Comparison of ENCODE assay signal across 14 mouse cellular contexts in genomic region chr14:61160920-61161319, GRCm38 (mm10). TPM values are rescaled to one million over a fixed set of nuclear protein-coding genes. Genes with fewer than 3 reads are reported as not detected.
DNase-seq lines count a peak whose midpoint lies in the region; ATAC-seq and TF ChIP-seq lines count a peak whose summit lies in the region.
"Had no signal": no experiment of that assay in that cellular context is flagged by ENCODE, and none has a peak within 500 bp of the region (broad histone marks: within the 10 kb centered on the region; RNA-seq: fewer than 3 reads in every experiment).

No protein-coding gene starts in this region.

- no peaks in the 10 kb centered on the region for H3K79me2 ChIP-seq in heart, adult 2 months (replicated peaks; ENCODE audit: control insufficient read depth, insufficient read depth, low read length)
- no peaks in the 10 kb centered on the region for H3K79me2 ChIP-seq in C2C12 (ENCODE audit: control insufficient read depth, insufficient read depth)

- DNase-seq in heart, adult 2 months = no peak
- no peak for DNase-seq in heart, adult 8-10 months (ENCODE audit: low spot score)
- no peak for DNase-seq in kidney, adult 2 months
- DNase-seq: cerebellum, adult 9-11 months; kidney, postnatal 10 days; layer of hippocampus, postnatal 36 days; lung, adult 18-20 months; spleen, adult 18-20 months had no signal

- H3K9me3 ChIP-seq in kidney, embryonic 16.5 days (ENCODE audit: low read length) = no peaks in the 10 kb centered on the region
- H3K9me3 ChIP-seq: hindbrain, embryonic 13.5 days; limb, embryonic 13.5 days had no signal

- no peak for TF ChIP-seq POLR2A in heart, adult 2 months (IDR thresholded peaks at IDR 0.05; ENCODE audit: insufficient read depth, low read depth, low read length)
- TF ChIP-seq POLR2A in kidney, adult 2 months (IDR thresholded peaks at IDR 0.05; ENCODE audit: low read depth, low read length) = no peak
- no peak for TF ChIP-seq POLR2A in embryonic fibroblast, embryonic 13.5 days (IDR thresholded peaks at IDR 0.05; ENCODE audit: low read depth, low read length)

- H3K27me3 ChIP-seq in heart, adult 2 months (ENCODE audit: control insufficient read depth, insufficient read depth, low read length) = no peaks in the 10 kb centered on the region
- no peaks in the 10 kb centered on the region for H3K27me3 ChIP-seq in kidney, embryonic 16.5 days (ENCODE audit: insufficient read depth, low read length)
- H3K27me3 ChIP-seq in kidney, adult 2 months (replicated peaks; ENCODE audit: control insufficient read depth, insufficient read depth, low read length) = no peaks in the 10 kb centered on the region
- H3K27me3 ChIP-seq in C2C12 (ENCODE audit: control insufficient read depth, insufficient read depth, insufficient read length) = no peaks in the 10 kb centered on the region
- H3K27me3 ChIP-seq: hindbrain, embryonic 13.5 days; limb, embryonic 13.5 days had no signal

- H3K36me3 ChIP-seq in heart, adult 2 months (ENCODE audit: control insufficient read depth, insufficient read depth, low read length) = peaks cover 11% of the 10 kb centered on the region
- no peaks in the 10 kb centered on the region for H3K36me3 ChIP-seq in kidney, embryonic 16.5 days (ENCODE audit: insufficient read depth, low read length)
- H3K36me3 ChIP-seq in kidney, adult 2 months (ENCODE audit: control insufficient read depth, insufficient read depth, low read length) = no peaks in the 10 kb centered on the region
- H3K36me3 ChIP-seq in C2C12 (ENCODE audit: control insufficient read depth, insufficient read depth) = no peaks in the 10 kb centered on the region
- H3K36me3 ChIP-seq: hindbrain, embryonic 13.5 days; limb, embryonic 13.5 days had no signal

- H3K4me3 ChIP-seq in heart, adult 2 months = no peak overlapping the region
- no peak overlapping the region for H3K4me3 ChIP-seq in kidney, embryonic 16.5 days (ENCODE audit: low read length)
- H3K4me3 ChIP-seq in kidney, adult 2 months (ENCODE audit: insufficient read depth, low read depth, low read length) = no peak overlapping the region
- H3K4me3 ChIP-seq in C2C12 (ENCODE audit: insufficient read depth, poor library complexity, severe bottlenecking) = no peak overlapping the region
- no peak overlapping the region for H3K4me3 ChIP-seq in embryonic fibroblast, embryonic 13.5 days (ENCODE audit: insufficient read depth, low read length)
- H3K4me3 ChIP-seq: hindbrain, embryonic 13.5 days; limb, embryonic 13.5 days had no signal

- WGBS in heart, adult 2 months = 88% methylated on average over 1 of the region's 1 CpGs
- WGBS in kidney, embryonic 16.5 days = 85% methylated on average over 1 of the region's 1 CpGs
- WGBS in kidney, adult 2 months = 85% methylated on average over 1 of the region's 1 CpGs

- peak overlapping the region; percentile 85 for H3K27ac ChIP-seq in heart, adult 2 months
- H3K27ac ChIP-seq in kidney, embryonic 16.5 days (ENCODE audit: low read length) = peak overlapping the region; percentile 30; the same call in 1 of the 2 replicates
- H3K27ac ChIP-seq in kidney, adult 2 months (ENCODE audit: insufficient read depth, low read depth, low read length) = no peak overlapping the region
- peak overlapping the region; percentile 84 for H3K27ac ChIP-seq in embryonic fibroblast, embryonic 13.5 days (ENCODE audit: insufficient read depth, low read length)
- H3K27ac ChIP-seq: hindbrain, embryonic 13.5 days; limb, embryonic 13.5 days had no signal

- intact Hi-C loops in heart, adult 2 months (cut with DNase I) = no loop called here

- no peak overlapping the region for H3K9ac ChIP-seq in heart, adult 2 months (ENCODE audit: low read depth, low read length)
- H3K9ac ChIP-seq in kidney, embryonic 16.5 days (replicated peaks; ENCODE audit: low read length) = no peak overlapping the region
- H3K9ac ChIP-seq: hindbrain, embryonic 13.5 days; limb, embryonic 13.5 days had no signal

- no peaks in the 10 kb centered on the region for H3K79me3 ChIP-seq in C2C12 (ENCODE audit: low read depth)

- H3ac ChIP-seq in C2C12 (ENCODE audit: control insufficient read depth, insufficient read length, low read depth) = no peak overlapping the region

- ATAC-seq in kidney, embryonic 16.5 days (ENCODE audit: low FRiP score, low TSS enrichment) = no peak
- ATAC-seq in megakaryocyte, adult 5-6 weeks (ENCODE audit: poor library complexity, severe bottlenecking) = no peak

- no peak overlapping the region for H3K4me2 ChIP-seq in kidney, embryonic 16.5 days (replicated peaks; ENCODE audit: low read depth, low read length)
- H3K4me2 ChIP-seq: hindbrain, embryonic 13.5 days; limb, embryonic 13.5 days had no signal

- no peak for TF ChIP-seq EP300 in heart, adult 2 months (IDR thresholded peaks at IDR 0.05; ENCODE audit: insufficient read depth, low read depth, low read length)

- peaks cover 17% of the 10 kb centered on the region for H3K4me1 ChIP-seq in heart, adult 2 months (ENCODE audit: control insufficient read depth, insufficient read depth, low read length)
- H3K4me1 ChIP-seq in kidney, embryonic 16.5 days (ENCODE audit: insufficient read depth, low read length) = no peaks in the 10 kb centered on the region
- no peaks in the 10 kb centered on the region for H3K4me1 ChIP-seq in kidney, adult 2 months (ENCODE audit: control insufficient read depth, insufficient read depth, low read length)
- peaks cover 18% of the 10 kb centered on the region for H3K4me1 ChIP-seq in embryonic fibroblast, embryonic 13.5 days (ENCODE audit: control insufficient read depth, insufficient read depth, low read length)

- TF ChIP-seq CTCF in heart, adult 2 months (IDR thresholded peaks at IDR 0.05) = no peak; the same call in 1 of the 2 replicates
- TF ChIP-seq CTCF in kidney, adult 2 months (conservative IDR thresholded peaks at IDR 0.05; ENCODE audit: insufficient read depth, insufficient read length, low read depth, low read length) = no peak
- no peak for TF ChIP-seq CTCF in C2C12 (IDR thresholded peaks at IDR 0.05; ENCODE audit: control insufficient read depth, insufficient read depth, insufficient read length)
- no peak for TF ChIP-seq CTCF in embryonic fibroblast, embryonic 13.5 days (IDR thresholded peaks at IDR 0.05; ENCODE audit: borderline replicate concordance, insufficient read depth, low read length)

TF ChIP-seq in C2C12, 6 proteins besides CTCF, POLR2A, EP300 and RAD21:
- no peak for TF ChIP-seq FOSL1 (IDR thresholded peaks at IDR 0.05; ENCODE audit: insufficient read depth, low read length, poor library complexity, severe bottlenecking)
- no peak for TF ChIP-seq CEBPB (IDR thresholded peaks at IDR 0.05; ENCODE audit: low read depth)
- peak; percentile 65 for TF ChIP-seq MYOD1 (IDR thresholded peaks at IDR 0.05; ENCODE audit: control insufficient read depth, insufficient read length, low read depth)
- TF ChIP-seq MYOG (IDR thresholded peaks at IDR 0.05; ENCODE audit: control insufficient read depth, extremely low read depth, insufficient read length) = no peak
TF ChIP-seq in C2C12: peak in this region for 1.

RNA-seq across cellular contexts. Expression of gene Sacs, which starts 22.7 kb away (rescaled TPM):
- 10 to 100 TPM; 24.2 to 25.8 TPM for total RNA-seq in heart, adult 2 months (2021)
- 3.3 and 8.9 TPM in 2 replicates for polyA plus RNA-seq in heart, adult 2 months (2012; rRNA removed)
- total RNA-seq in heart, adult 8-10 months (2022) = 10 to 100 TPM; 21.1 to 33.7 (median 25.7) TPM
- polyA plus RNA-seq in kidney, embryonic 16.5 days (2015; fragmentation: Nextera tagmentation; extraction: Ambion mirVana) = 1.5 and 1.7 TPM in 2 replicates
- 0.16 and 0.33 TPM in 2 replicates for polyA plus RNA-seq in kidney, adult 2 months (2012; rRNA removed)
- polyA plus RNA-seq in C2C12 (2012; fragmentation: generic; extraction: Trizol) = 2.7 TPM
- polyA plus RNA-seq in embryonic fibroblast, embryonic 13.5 days (2011; ENCODE audit: insufficient read length, low read depth, missing spikeins) = 18.3 and 30.1 TPM in 2 replicates
- 8.3 and 8.8 TPM in 2 replicates for total RNA-seq in megakaryocyte, adult 5-6 weeks (2015)
- 9.8 and 11.7 TPM in 2 replicates for total RNA-seq in megakaryocyte, adult 5-6 weeks (2017)
